Mouse (Mus musculus) embryonic stem cell, embryonic (primary cell): ENCODE measurements around the gene Camkmt.

Source experiments
- CTCF ChIA-PET, 4 experiments: fragments of 300-600 bp in 2 of 4; fragments of 350-600 bp in 2 of 4; sonication (Branson Sonifier 250); formaldehyde crosslinking; loops; one replicate each; lab custom pipeline; 2022; ENCODE audit warnings: inconsistent platforms in 2 of 4; lab: Charles Lee
- POLR2A ChIA-PET, 4 experiments: fragments of 300-600 bp in 2 of 4; fragments of 350-600 bp in 2 of 4; sonication (Branson Sonifier 250); formaldehyde crosslinking; loops; one replicate each; lab custom pipeline; 2022; ENCODE audit warnings: antibody characterized with exemption in 4 of 4, inconsistent platforms in 1 of 4; lab: Charles Lee

The Camkmt gene

DNA sequence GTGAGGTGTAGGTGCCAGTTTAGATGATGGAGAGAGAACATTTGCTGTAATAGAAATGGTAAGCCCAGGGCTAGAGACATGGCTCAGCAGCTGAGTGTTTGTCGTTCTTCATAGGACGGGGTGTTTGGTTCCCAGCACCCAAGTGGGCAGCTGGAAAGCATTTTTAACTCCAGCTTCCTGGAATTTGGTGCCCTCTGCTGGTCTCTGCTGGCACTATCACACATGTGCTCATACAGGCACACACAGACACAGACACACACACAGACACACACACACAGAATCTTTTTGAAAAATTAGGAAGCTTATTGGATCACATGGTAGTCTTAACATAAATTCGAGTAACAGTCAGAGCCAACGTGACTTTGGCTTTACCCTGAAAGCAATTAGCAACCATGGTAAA lies 200.8 kb downstream of the Camkmt start:
- ChIA-PET CTCF (interaction anchor here (0.6 to 1.7 kb wide), 11 partner anchors 11 to 884 kb away, joined by 3 to 18 read pairs (median 3); no protein-coding TSS in a partner anchor), POLR2A (no interaction called here)

DNA sequence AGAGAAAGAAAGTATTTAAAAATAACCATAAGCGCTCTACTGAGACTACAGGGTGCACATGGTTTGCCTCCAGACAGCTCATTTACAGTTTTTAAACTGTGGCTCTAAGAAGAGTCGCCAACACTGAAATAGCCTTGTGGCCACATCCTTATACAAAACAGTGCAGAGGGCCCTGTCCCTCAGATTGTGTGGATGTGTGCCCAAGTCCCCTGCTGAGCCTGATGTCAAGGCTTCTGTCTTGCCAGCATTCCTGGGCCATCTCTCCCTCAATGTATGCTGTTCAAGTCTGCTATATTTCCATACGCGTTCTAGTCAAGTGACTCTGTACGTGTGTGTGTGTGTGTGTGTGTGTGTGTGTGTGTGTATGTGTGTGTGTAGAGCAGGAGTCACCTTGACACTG lies 201.2 kb downstream of the Camkmt start:
- ChIA-PET POLR2A (interaction anchor here in 1 of 4 experiments (0.6 kb wide), 1 partner anchor 508 kb away, joined by 3 read pairs; no protein-coding TSS in a partner anchor), CTCF (interaction anchor here (0.6 to 1.7 kb wide), 4 partner anchors 48 to 133 kb away, joined by 3 to 18 read pairs (median 4); no protein-coding TSS in a partner anchor)

DNA sequence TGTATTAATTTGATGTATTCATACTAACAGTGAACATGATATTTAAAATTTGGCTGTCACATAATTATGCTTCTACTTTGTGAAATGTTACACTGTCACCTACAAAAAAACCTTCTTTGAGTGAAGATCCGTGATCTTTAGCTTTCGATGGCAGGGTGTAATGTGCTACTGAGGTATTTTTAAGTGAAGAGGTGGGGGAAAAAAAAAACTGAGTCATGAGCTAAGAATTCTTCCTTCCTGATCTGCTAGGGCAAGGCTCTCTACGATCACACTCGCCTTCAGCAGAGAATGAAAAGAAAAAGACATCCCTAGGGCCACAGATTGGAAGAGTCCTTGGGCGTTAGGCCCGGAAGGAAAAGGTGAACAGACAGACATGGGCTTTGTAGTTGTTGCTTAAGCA lies 201.9 kb downstream of the Camkmt start:
- ChIA-PET CTCF (interaction anchor here in 1 of 4 experiments (0.6 kb wide), 1 partner anchor 102 kb away, joined by 3 read pairs; no protein-coding TSS in a partner anchor), POLR2A (interaction anchor here in 2 of 4 experiments (0.6 to 1.0 kb wide), 2 partner anchors 9 to 509 kb away, joined by 3 read pairs; no protein-coding TSS in a partner anchor)

DNA sequence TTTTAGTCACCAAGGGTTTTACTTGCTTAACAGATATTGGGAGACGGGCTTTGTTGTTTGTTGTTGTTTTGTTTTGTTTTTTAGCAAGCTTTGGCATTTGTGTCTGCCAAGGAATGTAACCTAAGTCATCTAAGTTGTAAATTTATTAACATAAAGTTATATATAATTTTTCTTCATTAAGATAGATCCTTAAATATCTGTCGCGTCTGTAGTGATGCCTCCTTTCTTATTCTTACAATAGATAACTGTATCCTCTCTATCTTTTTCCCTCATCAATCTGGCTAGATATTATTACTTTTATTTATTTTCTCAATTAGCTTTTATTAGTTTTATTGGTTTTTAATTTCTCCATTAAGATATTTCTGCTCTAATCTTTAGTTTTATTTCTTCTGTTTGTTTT lies 213.3 kb downstream of the Camkmt start:
- POLR2A ChIA-PET, result no interaction called here
- CTCF ChIA-PET, result no interaction called here

DNA sequence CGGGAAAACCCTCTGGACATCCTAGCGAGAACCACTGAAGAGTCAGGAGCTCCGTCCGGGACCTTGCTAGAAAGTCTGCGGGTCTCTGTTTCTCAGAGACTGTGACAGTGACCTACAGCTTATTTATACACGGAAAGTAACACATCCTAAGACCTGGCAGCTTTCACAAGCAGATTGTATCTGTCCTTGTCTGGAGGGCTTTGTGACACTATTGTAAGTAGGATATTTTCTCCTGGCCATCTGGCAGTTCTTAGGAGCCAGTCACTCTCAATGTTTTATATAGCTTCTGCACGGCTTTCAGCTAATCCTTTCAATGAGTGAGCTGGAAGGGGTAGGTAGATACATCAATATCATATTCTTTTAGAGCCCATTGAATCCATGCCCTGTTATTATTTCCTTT lies 218.2 kb downstream of the Camkmt start:
- POLR2A ChIA-PET, result interaction anchor here in 1 of 4 experiments (0.6 to 1.1 kb wide), 2 partner anchors 10 to 531 kb away, joined by 3 to 5 read pairs; no protein-coding TSS in a partner anchor
- CTCF ChIA-PET, result interaction anchor here in 1 of 4 experiments (0.5 to 0.9 kb wide), 2 partner anchors 18 to 418 kb away, joined by 3 read pairs; no protein-coding TSS in a partner anchor

DNA sequence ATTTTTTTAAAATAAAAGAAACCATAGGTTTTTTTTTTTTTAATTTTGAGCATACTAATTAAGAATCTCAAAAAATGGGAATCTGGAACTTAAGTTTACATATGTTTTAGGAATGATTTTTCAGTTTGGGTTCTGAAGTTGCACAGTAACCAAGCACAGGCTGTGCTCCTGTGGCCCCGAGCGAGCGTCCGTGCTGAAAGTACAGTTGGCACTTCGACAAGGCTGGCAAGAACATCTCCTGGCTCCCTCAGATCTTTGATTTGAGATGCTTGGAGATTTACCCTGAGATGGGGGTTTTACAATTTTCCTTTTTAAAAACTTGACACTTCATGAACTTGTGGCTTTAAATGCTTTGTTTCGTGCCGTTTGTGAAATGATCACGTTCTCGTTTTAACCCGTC lies 218.7 kb downstream of the Camkmt start:
- POLR2A ChIA-PET, result interaction anchor here in 1 of 4 experiments (1.1 kb wide), 1 partner anchor 10 kb away, joined by 5 read pairs; no protein-coding TSS in a partner anchor
- CTCF ChIA-PET, result interaction anchor here in 1 of 4 experiments (0.5 to 0.9 kb wide), 2 partner anchors 18 to 418 kb away, joined by 3 read pairs; no protein-coding TSS in a partner anchor

DNA sequence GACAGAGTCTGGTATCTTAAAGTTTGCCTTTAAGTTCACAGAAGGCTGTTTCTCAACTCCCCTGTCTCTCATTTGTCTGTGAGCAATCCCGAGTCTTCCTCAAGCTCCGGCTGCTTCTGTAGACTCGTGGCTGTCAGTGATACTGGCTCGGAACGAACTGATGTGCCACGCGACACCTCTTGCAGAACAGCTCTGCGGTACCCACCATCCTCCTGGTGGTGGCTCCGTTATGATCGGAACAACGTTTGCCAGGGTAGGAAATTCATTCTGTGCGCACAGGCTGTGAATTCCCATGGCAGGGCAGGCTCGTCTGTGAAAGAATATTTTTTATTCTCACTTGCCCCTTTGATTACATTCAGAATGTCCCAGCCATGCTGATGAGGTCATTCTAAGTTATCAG lies 221.0 kb downstream of the Camkmt start:
- ChIA-PET POLR2A (no interaction called here), CTCF (interaction anchor here in 1 of 4 experiments (0.6 kb wide), 2 partner anchors 65 to 1271 kb away, joined by 3 to 5 read pairs; no protein-coding TSS in a partner anchor)

DNA sequence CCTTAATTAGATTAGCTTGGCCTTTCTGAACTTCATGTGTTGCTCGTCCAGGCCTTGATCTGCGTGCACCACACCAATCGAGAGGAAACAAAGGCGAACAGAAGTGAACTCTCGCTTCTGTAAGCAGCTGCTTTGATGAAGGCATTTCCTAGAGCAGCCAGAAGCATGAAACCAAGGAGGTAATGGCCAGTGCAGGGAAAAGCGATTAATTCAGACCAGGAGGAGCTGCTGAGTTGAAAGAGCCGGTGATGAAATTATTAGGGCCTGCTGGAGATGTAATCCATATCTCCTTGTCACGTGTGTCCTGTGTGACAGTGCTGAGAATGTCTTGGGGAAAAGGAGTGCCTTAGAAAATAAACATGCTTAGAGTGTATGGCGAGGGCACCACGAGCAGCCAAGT lies 228.0 kb downstream of the Camkmt start:
- CTCF ChIA-PET, result no interaction called here

DNA sequence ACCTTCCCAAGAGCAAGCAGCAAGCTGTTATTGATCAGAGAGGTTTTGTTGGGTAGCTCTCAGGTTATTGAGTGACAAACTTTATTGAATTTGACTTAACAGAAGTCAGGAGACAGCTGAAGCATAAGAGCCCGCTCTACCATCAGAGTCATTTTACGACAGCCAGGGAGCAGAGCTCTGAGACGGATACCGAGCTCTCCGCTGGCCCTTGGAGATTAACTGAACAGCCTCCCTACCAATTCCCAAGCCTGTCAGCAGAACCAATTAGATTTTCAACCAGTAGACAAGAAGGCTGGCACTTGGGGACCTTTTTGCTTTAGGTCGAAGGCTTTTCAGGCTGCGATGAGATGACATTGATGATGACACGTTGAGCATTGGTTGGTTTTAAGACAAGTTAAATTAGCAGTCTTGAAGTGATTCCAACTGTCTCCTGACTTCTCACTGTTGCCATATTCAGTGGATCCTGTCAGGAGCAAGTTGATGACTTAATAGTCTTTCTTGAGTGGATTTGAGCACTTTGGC lies 229.5 kb downstream of the Camkmt start:
- CTCF ChIA-PET, result interaction anchor here in 1 of 4 experiments (0.6 kb wide), 1 partner anchor 314 kb away, joined by 8 read pairs; no protein-coding TSS in a partner anchor
- POLR2A ChIA-PET, result interaction anchor here in 1 of 4 experiments (1.0 kb wide), 1 partner anchor 36 kb away, joined by 3 read pairs; no protein-coding TSS in a partner anchor

More for the DNA sequence above, 228.0 kb downstream of the Camkmt start:
- POLR2A ChIA-PET, result no interaction called here

DNA sequence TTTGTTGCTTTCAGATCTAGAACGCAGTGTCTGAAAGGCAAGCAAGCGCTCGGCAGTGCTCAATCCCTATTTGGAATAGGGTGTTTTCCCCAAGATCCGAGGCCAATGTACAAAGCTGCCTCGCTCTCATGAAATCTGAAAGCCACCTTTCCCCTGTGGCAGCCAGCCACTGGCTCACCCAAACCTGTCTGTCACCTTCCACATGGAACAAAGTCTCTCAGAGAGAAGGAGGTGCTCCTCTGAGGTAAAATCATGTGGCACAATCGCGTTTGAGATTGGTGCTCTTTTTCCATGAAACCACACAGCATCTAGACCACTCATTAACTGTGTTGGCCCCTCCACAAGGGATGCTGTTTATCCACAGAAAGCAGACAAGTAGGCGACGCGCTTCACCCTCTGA lies 238.5 kb downstream of the Camkmt start:
- ChIA-PET POLR2A (interaction anchor here in 1 of 4 experiments (0.6 kb wide), 1 partner anchor 13 kb away, joined by 3 read pairs; no protein-coding TSS in a partner anchor), CTCF (interaction anchor here in 1 of 4 experiments (0.6 kb wide), 1 partner anchor 139 kb away, joined by 5 read pairs; no protein-coding TSS in a partner anchor)

DNA sequence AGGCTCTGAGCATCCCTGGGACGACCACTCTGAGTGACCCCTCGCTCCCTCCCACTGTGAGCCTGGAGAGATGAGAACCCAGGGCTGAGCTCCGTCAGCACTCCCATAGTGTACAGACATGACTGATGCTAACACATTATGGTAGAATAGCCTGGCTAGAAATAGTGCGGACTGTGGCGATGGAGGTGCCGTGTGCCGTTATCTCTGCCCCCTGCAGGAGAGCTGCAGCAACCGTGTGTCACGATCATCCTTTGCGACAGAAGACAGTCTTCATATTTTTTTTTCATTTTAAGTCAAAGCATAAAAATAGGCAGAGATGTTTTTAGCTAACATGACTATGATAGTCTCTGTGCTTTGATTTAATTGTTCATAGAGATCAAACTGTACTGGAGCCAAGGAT lies 245.1 kb downstream of the Camkmt start:
- ChIA-PET CTCF (interaction anchor here in 2 of 4 experiments (0.9 to 1.1 kb wide), 2 partner anchors 17 to 146 kb away, joined by 3 read pairs; no protein-coding TSS in a partner anchor), POLR2A (no interaction called here)

DNA sequence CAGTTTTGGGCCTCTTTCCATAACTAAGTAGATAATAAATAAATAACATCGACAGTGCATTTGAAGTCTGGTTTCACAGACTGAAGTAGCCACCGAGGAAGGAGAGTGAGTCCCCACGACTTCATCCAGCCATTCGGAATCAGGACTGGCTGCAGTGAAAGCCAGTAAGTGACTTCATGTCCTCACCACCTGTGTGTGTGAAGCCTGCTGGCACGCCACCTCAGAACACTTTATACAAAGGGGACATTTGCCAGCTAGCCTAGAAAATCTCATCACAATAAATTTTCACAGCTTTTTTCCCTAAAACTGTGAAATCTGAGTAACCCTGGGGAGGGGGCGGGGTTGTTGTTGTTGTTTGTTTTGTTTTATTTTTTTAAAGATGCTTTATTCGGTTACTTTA lies 247.3 kb downstream of the Camkmt start:
- ChIA-PET CTCF (interaction anchor here in 1 of 4 experiments (2.1 kb wide), 1 partner anchor 148 kb away, joined by 4 read pairs; no protein-coding TSS in a partner anchor), POLR2A (no interaction called here)

DNA sequence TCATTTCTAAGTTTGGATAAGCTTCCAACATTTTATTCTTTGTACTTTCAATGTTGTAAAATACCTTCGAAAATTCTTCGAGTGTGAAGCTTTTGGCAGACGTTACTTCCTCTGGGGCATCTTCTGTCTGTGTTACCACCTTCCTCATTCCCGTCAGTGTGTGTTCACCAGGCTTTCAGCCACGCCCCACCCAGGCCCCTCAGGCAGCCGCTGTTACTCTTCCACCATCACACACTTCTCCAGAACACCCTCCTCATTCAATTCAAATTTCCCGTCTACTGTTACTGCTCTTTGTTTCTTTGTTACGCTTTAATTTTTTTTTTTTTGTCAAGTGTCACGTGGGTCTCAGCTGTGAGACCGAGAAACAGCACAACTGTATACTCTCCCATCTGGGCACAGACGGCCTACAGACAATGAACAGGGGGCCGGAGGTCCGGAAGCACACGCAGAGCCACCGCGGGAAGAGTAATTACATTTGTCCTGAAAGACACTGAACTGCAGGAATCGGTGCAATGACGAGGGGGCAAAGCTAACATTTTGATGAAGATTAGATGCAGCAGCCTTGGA lies 250.9 kb downstream of the Camkmt start:
- ChIA-PET CTCF (interaction anchor here in 1 of 4 experiments (1.1 to 2.6 kb wide), 2 partner anchors 151 to 324 kb away, joined by 4 to 9 read pairs; no protein-coding TSS in a partner anchor), POLR2A (interaction anchor here in 3 of 4 experiments (0.6 to 2.1 kb wide), 4 partner anchors 9 to 276 kb away, joined by 3 to 6 read pairs (median 4); no protein-coding TSS in a partner anchor)

DNA sequence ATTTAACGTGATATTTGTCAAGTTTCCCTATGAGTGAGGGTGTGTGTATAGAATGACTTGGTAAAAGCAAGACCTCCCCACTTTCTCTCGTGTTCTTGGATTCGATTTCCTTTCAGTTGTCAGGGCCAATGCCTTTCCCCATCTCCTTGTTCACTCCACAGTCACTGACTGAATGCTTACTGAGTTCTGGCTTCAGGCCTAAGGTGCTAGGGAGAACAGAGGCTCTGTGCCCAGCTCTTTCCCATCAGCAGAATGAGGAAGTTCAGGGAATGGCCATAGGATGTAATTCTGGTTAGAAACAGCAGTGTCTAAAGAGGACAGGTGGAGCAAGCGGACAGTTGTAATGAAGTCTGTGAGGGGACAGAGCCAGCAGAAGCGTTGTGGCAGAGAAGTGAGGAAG lies 252.1 kb downstream of the Camkmt start:
- ChIA-PET CTCF (interaction anchor here in 1 of 4 experiments (0.6 kb wide), 1 partner anchor 829 kb away, joined by 7 read pairs; no protein-coding TSS in a partner anchor), POLR2A (no interaction called here)

DNA sequence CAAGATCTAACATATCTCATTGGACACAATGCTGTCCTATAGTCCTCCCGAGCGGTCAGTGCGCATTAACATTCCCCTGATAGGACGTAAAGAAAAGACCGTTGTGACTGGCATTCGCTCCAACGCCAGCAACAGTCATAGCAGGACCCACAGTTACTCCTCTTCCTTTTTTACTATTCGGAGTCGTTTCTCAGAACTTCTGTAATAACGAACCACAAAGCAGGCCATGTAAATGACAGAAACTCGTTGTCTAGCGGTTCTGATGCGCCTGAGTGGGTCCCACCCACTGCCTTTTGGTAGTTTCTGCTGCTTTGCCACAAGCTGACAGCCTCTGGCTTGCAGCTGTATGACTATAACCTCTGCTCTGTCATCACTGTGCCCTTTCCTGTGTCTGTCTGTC lies 253.1 kb downstream of the Camkmt start:
- POLR2A ChIA-PET, result no interaction called here
- CTCF ChIA-PET, result interaction anchor here in 1 of 4 experiments (0.5 kb wide), 1 partner anchor 154 kb away, joined by 3 read pairs; no protein-coding TSS in a partner anchor

DNA sequence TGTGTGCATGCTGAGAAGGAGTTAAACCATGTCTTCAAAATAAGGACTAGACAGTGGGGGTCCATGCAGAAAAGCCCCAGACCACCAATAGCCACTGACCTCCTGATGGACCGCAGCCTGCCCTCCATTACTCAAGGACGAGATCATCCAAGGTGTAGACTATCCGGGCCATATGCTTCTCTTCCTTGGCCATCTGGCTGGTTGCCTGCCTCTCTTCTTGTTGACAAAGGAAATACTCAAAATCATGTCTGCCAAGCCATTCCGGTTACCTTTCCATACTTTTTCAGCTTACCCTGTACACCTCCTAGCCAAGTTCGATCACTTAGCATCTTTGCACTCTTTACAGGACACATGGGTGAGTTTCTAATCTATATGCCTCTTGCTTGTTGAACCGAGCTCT lies 256.3 kb downstream of the Camkmt start:
- CTCF ChIA-PET, result interaction anchor here in 1 of 4 experiments (0.5 kb wide), 1 partner anchor 313 kb away, joined by 5 read pairs; no protein-coding TSS in a partner anchor
- POLR2A ChIA-PET, result interaction anchor here in 1 of 4 experiments (0.6 kb wide), 1 partner anchor 44 kb away, joined by 3 read pairs; no protein-coding TSS in a partner anchor

DNA sequence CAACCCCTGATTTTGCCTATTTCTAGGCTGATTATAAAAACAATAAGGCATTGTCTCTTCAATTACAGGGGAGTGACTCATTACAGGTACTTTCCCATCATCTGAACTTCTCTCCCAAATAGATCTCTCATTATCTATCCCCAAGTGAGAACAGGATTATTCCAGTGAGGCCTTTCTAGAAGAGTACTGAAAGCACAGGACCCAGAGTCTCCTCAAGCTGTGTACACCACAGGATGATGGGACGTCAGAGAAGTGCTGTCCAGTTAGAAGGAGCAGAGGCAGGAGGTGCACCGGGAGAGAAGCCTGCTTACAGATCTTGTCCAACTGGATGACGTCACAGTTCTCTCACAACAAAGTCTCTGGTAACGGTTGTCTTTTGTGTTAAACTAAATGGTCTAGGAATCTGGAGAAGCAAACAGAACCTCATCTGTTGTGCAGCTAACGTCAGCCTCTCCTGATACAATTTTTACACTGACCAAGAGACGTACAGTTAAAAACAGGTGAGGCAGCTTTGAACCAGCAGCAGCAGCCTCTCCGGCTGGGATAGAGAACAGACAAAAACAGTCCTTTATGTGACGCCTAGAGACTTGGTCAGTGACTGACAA lies 259.1 kb downstream of the Camkmt start:
- ChIA-PET CTCF (interaction anchor here in 2 of 4 experiments (0.5 to 0.8 kb wide), 3 partner anchors 13 to 284 kb away, joined by 3 to 4 read pairs (median 3); no protein-coding TSS in a partner anchor), POLR2A (interaction anchor here in 2 of 4 experiments (0.8 to 2.0 kb wide), 2 partner anchors 9 to 284 kb away, joined by 5 to 6 read pairs; no protein-coding TSS in a partner anchor)

DNA sequence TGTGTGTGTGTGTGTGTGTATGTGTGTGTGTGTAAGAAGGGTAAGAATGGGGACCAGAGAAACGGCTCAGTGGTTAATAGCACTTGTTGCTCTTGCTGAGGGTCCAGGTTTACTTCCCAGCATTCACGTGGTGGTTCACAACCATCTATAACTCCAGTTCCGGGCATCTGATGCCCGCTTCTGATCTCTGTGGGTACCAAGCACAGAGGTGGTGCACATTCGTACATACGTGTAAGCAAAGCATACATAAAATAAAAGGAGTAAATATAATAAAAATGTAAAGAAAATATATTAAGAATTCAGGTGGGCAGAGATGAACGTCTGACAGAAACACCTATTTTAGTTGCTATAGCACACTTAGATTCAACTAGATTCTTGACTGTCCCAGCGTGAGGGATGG lies 260.9 kb downstream of the Camkmt start:
- POLR2A ChIA-PET, result no interaction called here
- CTCF ChIA-PET, result interaction anchor here in 1 of 4 experiments (0.6 to 1.6 kb wide), 3 partner anchors 15 to 283 kb away, joined by 4 read pairs; no protein-coding TSS in a partner anchor
